Mouse (Mus musculus) T-helper 1 cell (primary cell): ENCODE data around the gene Prss50.
"Not testable (repeated sequence)": the region's sequence is repeated elsewhere in the genome, so short reads cannot be mapped to it uniquely, and the experiment has no call there.

Experiments
- in situ Hi-C: fragments of 300-600 bp; cut with MboI, MseI; formaldehyde crosslinking; loops from one replicate; pipeline ENCODE4 v1.15.1; 2025; ENCODE audit warnings: high pct_unique_total_duplicates

Prss50 gene

GRCm38 (mm10) chr9:110857781-110858472 lies at the start of gene Prss50:
Prss50 (plus strand) TSS chr9:110857967.
- in situ Hi-C loops, result no loop called here

GRCm38 (mm10) chr9:110810051-110810450 lies 47.7 kb upstream of the Prss50 start:
- in situ Hi-C loops, result no loop called here

GRCm38 (mm10) chr9:110813789-110814188 lies 44.0 kb upstream of the Prss50 start, which contains the start of gene Prss44:
Prss44 (plus strand) TSS chr9:110813994.
- in situ Hi-C loops, result no loop called here

- in situ Hi-C loops, result not testable (repeated sequence)
Measured at GRCm38 (mm10) chr9:110820546-110820945, 37.2 kb upstream of the Prss50 start.

GRCm38 (mm10) chr9:110821436-110821835 lies 36.3 kb upstream of the Prss50 start:
- in situ Hi-C loops, result no loop called here

GRCm38 (mm10) chr9:110825426-110825825 lies 32.3 kb upstream of the Prss50 start:
- in situ Hi-C loops, result no loop called here

- in situ Hi-C loops, result no loop called here
Measured at GRCm38 (mm10) chr9:110825832-110826231, 31.9 kb upstream of the Prss50 start.

- in situ Hi-C loops, result no loop called here
Measured at GRCm38 (mm10) chr9:110826390-110826789, 31.4 kb upstream of the Prss50 start, which contains the start of gene Prss43. Prss43 (plus strand) TSS chr9:110826690.

- in situ Hi-C loops, result no loop called here
Measured at GRCm38 (mm10) chr9:110833021-110833420, 24.7 kb upstream of the Prss50 start.

GRCm38 (mm10) chr9:110834411-110834810 lies 23.4 kb upstream of the Prss50 start, which contains the start of gene Prss45:
Prss45 (plus strand) TSS chr9:110834588.
- in situ Hi-C loops, result no loop called here

GRCm38 (mm10) chr9:110834961-110835360 lies 22.8 kb upstream of the Prss50 start:
- in situ Hi-C loops, result no loop called here

- in situ Hi-C loops, result no loop called here
Measured at GRCm38 (mm10) chr9:110836112-110836511, 21.7 kb upstream of the Prss50 start.

GRCm38 (mm10) chr9:110840905-110841304 lies 16.9 kb upstream of the Prss50 start:
- in situ Hi-C loops, result no loop called here

GRCm38 (mm10) chr9:110841438-110841837 lies 16.3 kb upstream of the Prss50 start:
- in situ Hi-C loops, result no loop called here

- in situ Hi-C loops, result no loop called here
Measured at GRCm38 (mm10) chr9:110844206-110844605, 13.6 kb upstream of the Prss50 start, which contains the start of gene Prss46. Prss46 (plus strand) TSS chr9:110844506.

GRCm38 (mm10) chr9:110849162-110849561 lies 8.6 kb upstream of the Prss50 start:
- in situ Hi-C loops, result no loop called here

GRCm38 (mm10) chr9:110855903-110856302 lies 1.9 kb upstream of the Prss50 start:
- in situ Hi-C loops, result no loop called here

GRCm38 (mm10) chr9:110856920-110857319 lies 847 bp upstream of the Prss50 start:
- in situ Hi-C loops, result no loop called here

GRCm38 (mm10) chr9:110858523-110858922 lies 756 bp downstream of the Prss50 start:
- in situ Hi-C loops, result no loop called here

GRCm38 (mm10) chr9:110858967-110859596 lies 1.3 kb downstream of the Prss50 start:
- in situ Hi-C loops, result no loop called here

GRCm38 (mm10) chr9:110871030-110871429 lies 13.3 kb downstream of the Prss50 start:
- in situ Hi-C loops, result no loop called here

- in situ Hi-C loops, result no loop called here
Measured at GRCm38 (mm10) chr9:110873681-110874659, 16.2 kb downstream of the Prss50 start.
